In the genomic region with DNA sequence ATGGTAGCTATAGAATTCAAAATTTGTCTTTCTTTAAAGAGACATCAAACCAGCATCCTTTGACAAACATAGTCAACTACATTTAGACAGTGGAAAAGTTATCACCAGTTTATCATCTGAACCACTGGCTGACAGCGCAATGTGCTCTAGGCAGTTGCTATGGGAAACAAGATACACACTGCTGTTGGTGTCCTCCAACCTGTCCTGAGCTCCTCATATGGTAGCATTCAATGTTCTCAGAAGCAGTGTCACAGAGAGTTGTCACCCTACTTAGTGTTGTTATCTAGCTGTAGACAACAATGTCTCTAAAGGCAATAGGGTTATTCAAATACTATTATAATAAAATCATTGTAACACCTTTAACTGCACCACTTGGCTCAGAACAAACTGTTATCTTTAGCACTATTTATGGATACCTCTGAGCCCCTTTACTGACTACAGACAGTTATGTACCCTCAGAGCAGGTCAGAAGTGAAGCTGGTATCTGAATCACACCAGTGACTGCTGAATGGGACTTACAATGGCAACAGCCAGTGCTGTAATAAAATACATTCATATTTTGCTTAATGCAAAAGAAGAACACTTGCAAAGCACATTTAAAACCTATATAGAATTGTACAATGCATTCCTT, we compare ENCODE assay signal across 24 mouse cellular contexts.
"Had no signal": no experiment of that assay in that cellular context is flagged by ENCODE, and none has a peak within 500 bp of the region (broad histone marks: within the 10 kb centered on the region; RNA-seq: fewer than 3 reads in every experiment).

No protein-coding gene starts in this region.

- H3K4me2 ChIP-seq: forebrain, embryonic 15.5 days; hindbrain, embryonic 13.5 days; hindbrain, embryonic 15.5 days; kidney, embryonic 15.5 days; limb, embryonic 13.5 days; limb, embryonic 15.5 days; liver, embryonic 12.5 days had no signal

- H3K36me3 ChIP-seq: forebrain, embryonic 15.5 days; hindbrain, embryonic 13.5 days; hindbrain, embryonic 15.5 days; kidney, embryonic 15.5 days; limb, embryonic 13.5 days; limb, embryonic 15.5 days; liver, embryonic 12.5 days had no signal

- H3K9me3 ChIP-seq: forebrain, embryonic 15.5 days; hindbrain, embryonic 13.5 days; hindbrain, embryonic 15.5 days; kidney, embryonic 15.5 days; limb, embryonic 13.5 days; limb, embryonic 15.5 days; liver, embryonic 12.5 days had no signal

- H3K4me3 ChIP-seq: forebrain, embryonic 15.5 days; hindbrain, embryonic 13.5 days; hindbrain, embryonic 15.5 days; kidney, embryonic 15.5 days; limb, embryonic 13.5 days; limb, embryonic 15.5 days; liver, embryonic 12.5 days had no signal

- H3K27ac ChIP-seq: forebrain, embryonic 15.5 days; hindbrain, embryonic 13.5 days; hindbrain, embryonic 15.5 days; hindbrain, postnatal 0 days; kidney, embryonic 15.5 days; kidney, postnatal 0 days; limb, embryonic 13.5 days; limb, embryonic 15.5 days; liver, embryonic 12.5 days; liver, embryonic 14.5 days had no signal

- DNase-seq: forebrain, postnatal 0 days; gastrocnemius, postnatal 14 days; gastrocnemius, postnatal 36 days; heart, adult 18-20 months; kidney, adult 11 months; kidney, adult 2 months; kidney, adult 9 months; kidney, postnatal 14 days; kidney, postnatal 36 days; layer of hippocampus, adult 9-11 months; layer of hippocampus, postnatal 36 days; left cerebral cortex, postnatal 4 days; lung, adult 18-20 months had no signal

- H3K9ac ChIP-seq: forebrain, embryonic 15.5 days; forebrain, postnatal 0 days; hindbrain, embryonic 13.5 days; hindbrain, embryonic 15.5 days; kidney, embryonic 15.5 days; limb, embryonic 13.5 days; limb, embryonic 15.5 days; liver, embryonic 12.5 days; liver, embryonic 14.5 days had no signal

- H3K4me1 ChIP-seq: forebrain, embryonic 15.5 days; hindbrain, embryonic 13.5 days; hindbrain, embryonic 15.5 days; kidney, embryonic 15.5 days; limb, embryonic 13.5 days; limb, embryonic 15.5 days; liver, embryonic 12.5 days had no signal

- H3K27me3 ChIP-seq: forebrain, embryonic 15.5 days; hindbrain, embryonic 13.5 days; hindbrain, embryonic 15.5 days; kidney, embryonic 15.5 days; limb, embryonic 13.5 days; limb, embryonic 15.5 days; liver, embryonic 12.5 days had no signal

- ATAC-seq: forebrain, embryonic 15.5 days; forebrain, postnatal 0 days; hindbrain, postnatal 0 days; intestine, embryonic 16.5 days; liver, embryonic 12.5 days had no signal
